Mouse (Mus musculus) lung, postnatal 0 days (tissue): ENCODE measurements around the gene Mapk8ip3.

Source experiments
- CTCF ChIP-seq: IDR thresholded peaks from 2 replicates; pipeline ENCODE4 v1.5.1; 2016; ENCODE audit warnings: antibody characterized with exemption, mild to moderate bottlenecking
- EP300 ChIP-seq: IDR thresholded peaks from 2 replicates; pipeline ENCODE4 v1.6.1; 2016; ENCODE audit warnings: antibody characterized with exemption, mild to moderate bottlenecking, control low read depth

GRCm38 (mm10) chr17:24873695-24874404, 62.9 kb downstream of the Mapk8ip3 start:
- TF ChIP-seq CTCF (no peak), EP300 (no peak)
